Mouse (Mus musculus): ENCODE results near the gene Krt82.
A peak's percentile ranks its signal among the peaks of the same experiment; 100 is the strongest.

The Krt82 gene

DNA sequence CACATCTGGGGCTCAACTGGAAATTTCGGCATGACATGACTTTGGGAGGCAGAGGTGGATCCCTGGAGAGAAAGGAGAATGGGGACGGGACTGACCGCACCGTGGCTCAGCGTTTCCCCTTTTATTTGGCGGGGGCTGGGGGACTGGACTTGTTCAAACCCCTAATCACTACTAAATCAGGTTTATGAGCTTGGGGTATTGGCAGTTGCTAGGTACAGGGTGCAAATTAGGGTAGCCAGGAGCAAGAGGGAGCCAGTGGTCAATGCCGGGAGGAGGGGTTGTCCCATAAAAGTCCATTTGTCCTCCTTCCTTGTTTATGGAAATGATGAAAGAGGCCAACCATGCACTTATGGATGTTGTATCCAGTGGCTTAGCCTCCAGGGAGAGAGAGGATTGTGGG, at the start of gene Krt82:
Gene Krt82, minus strand, starts transcription at position 101 of the 400 bp plus-strand sequence.
- DNase-seq (ENCODE audit: low spot score in 2 of 2) = no peak

DNA sequence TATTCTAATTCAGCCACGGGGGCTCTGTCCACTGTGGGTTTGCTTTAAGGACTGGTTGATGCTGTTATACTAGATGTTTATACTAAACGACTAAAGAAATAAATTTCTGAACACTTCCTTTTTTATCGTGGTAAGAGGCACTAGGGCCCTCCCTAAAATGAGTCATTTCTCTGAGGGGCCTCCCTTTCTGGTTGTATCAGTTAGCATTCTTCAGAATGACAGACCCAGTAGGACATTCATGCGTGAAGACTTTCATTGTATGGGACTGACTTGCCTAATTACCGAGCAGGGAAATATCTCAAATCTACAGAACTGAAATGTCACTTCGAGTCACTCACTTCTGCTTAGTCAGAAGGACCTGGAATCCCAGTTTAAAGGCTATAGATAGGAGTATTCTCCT, 48.7 kb upstream of the Krt82 start:
- no peak for DNase-seq (ENCODE audit: low spot score in 2 of 2)

DNA sequence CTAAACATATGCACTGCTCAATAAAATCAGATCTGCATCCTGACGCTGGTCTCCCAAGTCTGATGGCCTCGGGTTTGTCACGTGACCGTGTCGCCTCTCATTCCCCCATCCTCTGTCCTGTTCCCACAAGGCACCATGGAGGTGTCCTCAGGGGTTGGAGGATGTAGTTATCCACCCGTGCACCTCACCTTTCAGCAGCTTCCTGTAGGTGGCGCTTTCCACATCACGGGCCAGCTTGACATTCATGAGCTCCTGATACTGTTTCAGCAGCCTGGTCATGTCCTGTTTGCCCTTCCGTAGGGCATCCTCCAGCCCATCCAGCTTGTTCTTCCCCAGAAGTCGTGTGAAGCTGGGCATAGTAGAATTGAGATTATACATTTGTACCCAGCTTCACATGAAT, 37.7 kb upstream of the Krt82 start:
- DNase-seq (ENCODE audit: low spot score in 2 of 2) = no peak

DNA sequence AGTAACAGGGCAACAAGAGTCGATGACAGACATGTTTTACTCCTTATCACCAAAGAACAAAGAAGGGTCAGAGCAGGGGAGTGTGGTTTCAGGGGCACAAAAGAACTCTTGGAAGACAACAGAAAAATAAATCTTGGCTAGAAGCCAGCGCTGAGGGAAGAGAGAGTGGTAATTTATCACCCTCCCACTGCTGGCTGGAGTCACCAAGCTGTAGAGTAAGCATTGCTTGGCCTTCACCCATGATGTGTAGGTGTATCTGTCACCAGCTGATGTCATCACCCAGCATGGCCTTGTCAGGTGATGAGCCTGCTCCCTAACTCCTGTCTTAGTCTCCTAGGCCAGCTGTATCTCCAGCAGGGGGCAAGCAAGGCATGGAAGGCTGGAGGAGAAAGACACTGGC, 34.0 kb upstream of the Krt82 start:
- DNase-seq (ENCODE audit: low spot score in 2 of 2) = no peak

- no peak for DNase-seq (ENCODE audit: low spot score in 2 of 2)
These were observed 32.9 kb upstream of the Krt82 start for GRCm38 (mm10) chr15:101583211-101583965.

DNA sequence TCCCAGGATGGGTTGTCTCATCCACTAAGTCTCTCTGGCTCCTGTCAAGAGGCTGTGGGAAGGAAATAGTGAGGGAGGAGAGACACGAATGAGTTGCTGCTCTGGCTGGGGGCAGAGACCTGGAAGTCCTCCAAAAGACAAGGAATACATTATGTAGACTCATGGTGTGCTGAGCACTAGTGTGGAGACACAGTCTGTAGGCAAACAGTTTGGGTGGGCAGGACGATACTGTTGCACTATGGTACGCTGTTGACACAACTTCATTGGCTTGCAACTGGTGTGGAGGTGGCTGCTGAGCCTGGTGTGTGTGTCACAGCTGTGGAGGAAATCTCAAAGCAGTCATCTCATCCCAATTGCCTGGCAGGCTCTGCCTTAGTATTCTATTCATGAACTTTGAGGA, 31.2 kb upstream of the Krt82 start:
- no peak for DNase-seq (ENCODE audit: low spot score in 2 of 2)

DNA sequence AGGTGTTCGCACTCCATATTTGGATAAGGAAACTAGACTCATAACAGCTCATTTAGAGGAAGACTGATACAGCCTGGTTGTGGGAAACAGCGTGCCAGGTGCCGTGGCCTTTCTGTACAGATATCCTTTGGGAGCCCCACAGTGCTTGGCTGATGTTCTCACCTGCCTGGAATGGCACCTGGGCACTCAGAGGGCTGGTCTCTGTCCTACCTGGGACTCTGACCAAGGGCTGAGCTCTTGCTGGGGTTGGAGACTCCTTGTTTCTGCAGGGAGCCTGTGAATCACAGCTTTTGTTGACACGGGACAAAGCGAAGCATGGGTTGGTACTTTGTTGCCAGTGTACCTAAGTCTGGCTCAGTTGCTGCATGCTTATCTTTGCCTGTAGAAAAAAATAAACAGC, 25.0 kb upstream of the Krt82 start:
- DNase-seq (ENCODE audit: low spot score in 2 of 2) = no peak

GRCm38 (mm10) chr15:101573796-101574345, 23.4 kb upstream of the Krt82 start, which contains the start of gene Krt75:
Gene Krt75, minus strand, starts transcription at chr15:101573904.
- no peak for DNase-seq (ENCODE audit: low spot score in 2 of 2)

DNA sequence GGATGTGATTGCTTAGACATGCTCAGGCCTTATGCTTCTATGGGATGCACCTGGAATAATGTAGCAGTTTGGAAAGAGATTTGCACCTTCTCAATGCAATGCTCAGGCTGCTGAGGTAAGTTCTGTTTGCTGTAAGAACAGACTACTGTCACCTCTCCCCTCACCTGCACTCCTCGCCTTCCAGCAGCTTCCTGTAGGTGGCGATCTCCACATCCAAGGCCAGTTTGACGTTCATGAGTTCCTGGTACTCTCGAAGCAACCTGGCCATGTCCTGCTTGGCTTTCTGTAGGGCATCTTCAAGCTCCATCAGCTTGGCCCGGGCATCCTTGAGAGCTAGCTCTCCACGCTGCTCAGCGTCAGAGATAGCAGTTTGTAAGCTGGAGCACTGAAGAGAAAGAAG, 17.3 kb upstream of the Krt82 start:
- DNase-seq (ENCODE audit: low spot score in 2 of 2) = no peak

DNA sequence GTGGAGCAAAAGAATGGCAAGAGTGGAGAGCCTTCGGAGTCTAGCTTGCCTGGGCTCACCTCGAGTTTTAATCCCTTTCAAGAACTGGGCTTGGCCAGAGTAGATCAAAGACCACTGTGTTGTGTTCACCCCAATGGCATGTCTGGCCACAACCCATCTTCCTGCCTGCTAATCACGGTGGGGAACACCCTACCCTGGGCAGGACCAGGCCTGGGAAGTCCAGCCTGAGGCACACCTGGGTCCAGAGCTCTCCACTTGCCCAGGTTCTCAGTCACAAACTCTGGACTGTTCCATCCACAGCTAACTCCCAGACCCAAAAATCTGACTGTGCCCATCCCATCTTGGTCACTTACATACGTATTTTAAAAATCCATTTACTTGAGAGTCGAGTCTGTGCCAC, 12.4 kb upstream of the Krt82 start, which contains the start of gene Krt90:
Gene Krt90, minus strand, starts transcription at position 101 of the 400 bp plus-strand sequence.
- DNase-seq (ENCODE audit: low spot score in 2 of 2) = no peak

GRCm38 (mm10) chr15:101558034-101558646, 7.7 kb upstream of the Krt82 start:
- DNase-seq (ENCODE audit: low spot score in 2 of 2) = no peak

GRCm38 (mm10) chr15:101553169-101553568, 2.7 kb upstream of the Krt82 start:
- DNase-seq (ENCODE audit: low spot score in 2 of 2) = peak in 1 of 2 experiments; percentile 15

GRCm38 (mm10) chr15:101552188-101552587, 1.7 kb upstream of the Krt82 start:
- no peak for DNase-seq (ENCODE audit: low spot score in 2 of 2)

GRCm38 (mm10) chr15:101544478-101544877, 6.0 kb downstream of the Krt82 start:
- no peak for DNase-seq (ENCODE audit: low spot score in 2 of 2)

GRCm38 (mm10) chr15:101542543-101542942, 7.9 kb downstream of the Krt82 start:
- no peak for DNase-seq (ENCODE audit: low spot score in 2 of 2)

GRCm38 (mm10) chr15:101538580-101538900, 11.9 kb downstream of the Krt82 start:
- DNase-seq (ENCODE audit: low spot score in 2 of 2) = no peak

GRCm38 (mm10) chr15:101537864-101538579, 12.4 kb downstream of the Krt82 start:
- DNase-seq (ENCODE audit: low spot score in 2 of 2) = no peak

GRCm38 (mm10) chr15:101536054-101536850, 14.2 kb downstream of the Krt82 start:
- DNase-seq (ENCODE audit: low spot score in 2 of 2) = no peak

- no peak for DNase-seq (ENCODE audit: low spot score in 2 of 2)
These were observed 17.7 kb downstream of the Krt82 start, which contains the start of gene Krt84 for GRCm38 (mm10) chr15:101532720-101533119. Gene Krt84, minus strand, starts transcription at chr15:101532820.

DNA sequence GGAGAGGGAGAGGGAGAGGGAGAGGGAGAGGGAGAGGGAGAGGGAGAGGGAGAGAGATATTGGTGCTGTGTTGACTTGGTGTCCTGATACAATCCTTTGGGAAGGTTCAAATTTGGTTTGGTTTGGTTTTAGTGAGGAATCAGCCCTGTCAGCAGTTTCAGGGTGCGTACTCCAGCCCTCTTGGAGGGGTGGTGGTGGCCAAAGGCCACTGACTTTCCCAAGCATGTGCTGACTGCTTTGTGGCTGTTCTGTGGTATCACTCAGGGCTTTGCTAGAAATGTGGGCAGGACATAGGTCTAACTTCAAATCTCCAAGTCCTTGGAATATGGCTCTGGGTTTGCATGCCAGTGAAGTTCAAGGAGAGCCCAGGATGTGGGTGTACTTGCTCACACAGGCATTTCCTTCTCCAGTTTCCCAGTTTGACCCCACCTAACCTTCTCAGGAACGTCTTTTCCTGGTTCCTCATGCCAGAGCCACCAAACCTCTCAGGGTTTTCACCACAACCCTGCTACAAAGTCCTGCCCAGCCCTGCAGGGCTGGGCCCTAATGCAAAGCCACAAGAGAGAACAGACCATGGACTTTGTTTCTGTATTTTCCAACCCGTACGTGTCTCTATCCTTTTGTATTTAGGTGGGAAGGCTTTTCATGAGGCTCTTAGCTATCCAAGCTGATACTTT, 27.8 kb downstream of the Krt82 start:
- DNase-seq (ENCODE audit: low spot score in 2 of 2) = no peak

- peak; percentile 47 to 71 for DNase-seq (ENCODE audit: low spot score in 2 of 2)
These were observed 30.7 kb downstream of the Krt82 start for GRCm38 (mm10) chr15:101519792-101520191.
